In the genomic region with DNA sequence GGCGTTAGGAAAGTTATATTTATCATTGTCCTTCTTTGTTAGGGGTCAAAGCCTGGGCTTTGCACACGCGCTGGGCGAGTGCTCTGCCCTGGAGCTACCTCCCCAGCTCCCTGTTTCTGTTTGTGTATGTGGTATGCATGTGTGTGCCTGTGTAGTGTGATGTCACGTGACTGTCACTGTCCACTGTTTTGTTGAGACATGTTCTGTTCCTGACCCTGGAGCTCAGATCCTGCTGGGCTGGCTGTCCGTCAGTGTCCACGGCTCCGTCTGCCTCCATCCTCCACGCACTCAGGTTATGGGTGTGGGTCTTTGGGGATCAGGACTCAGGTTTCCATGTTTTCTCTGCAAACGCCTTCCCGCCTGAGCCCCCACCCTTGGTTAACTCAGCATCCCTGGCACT, we compare ENCODE assay signal across 8 mouse cellular contexts. TPM values are rescaled to one million over a fixed set of nuclear protein-coding genes. Genes with fewer than 3 reads are reported as not detected.
DNase-seq lines count a peak whose midpoint lies in the region; ATAC-seq and TF ChIP-seq lines count a peak whose summit lies in the region.
"Had no signal": no experiment of that assay in that cellular context is flagged by ENCODE, and none has a peak within 500 bp of the region (broad histone marks: within the 10 kb centered on the region; RNA-seq: fewer than 3 reads in every experiment).

No protein-coding gene starts in this region.

- TF ChIP-seq EP300 in liver, postnatal 0 days (IDR thresholded peaks at IDR 0.05; ENCODE audit: low read depth): no peak

- ATAC-seq in liver, postnatal 0 days: no peak
- ATAC-seq: intestine, embryonic 16.5 days had no signal

- H3K9ac ChIP-seq in liver, postnatal 0 days (replicated peaks): no peak overlapping the region

- no peak for DNase-seq in heart, embryonic 10.5 days (ENCODE audit: low spot score)
- DNase-seq in heart, adult 9 months (ENCODE audit: low spot score in 2 of 2): no peak
- no peak for DNase-seq in embryonic facial prominence, embryonic 10.5 days (ENCODE audit: low spot score)
- no peak for DNase-seq in liver, postnatal 0 days
- DNase-seq in right cerebral cortex, postnatal 10 days (ENCODE audit: low spot score in 2 of 2): no peak
- no peak for DNase-seq in urinary bladder, postnatal 10 days (ENCODE audit: low spot score)

- H3K4me3 ChIP-seq in heart, embryonic 10.5 days: 0 out of 2 replicates have a peak overlapping the region, but pooled peaks have one; percentile 87
- 0 out of 2 replicates have a peak overlapping the region, but pooled peaks have one; percentile 5 for H3K4me3 ChIP-seq in E14TG2a.4 (replicated peaks; ENCODE audit: low read length)
- peak overlapping the region; percentile 73; the same call in 1 of the 2 replicates for H3K4me3 ChIP-seq in embryonic facial prominence, embryonic 10.5 days
- H3K4me3 ChIP-seq in liver, postnatal 0 days (ENCODE audit: low read depth, low read length): 0 out of 2 replicates have a peak overlapping the region, but pooled peaks have one; percentile 95

- no peaks in the 10 kb centered on the region for H3K27me3 ChIP-seq in heart, embryonic 10.5 days (ENCODE audit: insufficient read depth, poor library complexity, severe bottlenecking)
- no peaks in the 10 kb centered on the region for H3K27me3 ChIP-seq in E14TG2a.4 (ENCODE audit: insufficient read depth, low read length)
- H3K27me3 ChIP-seq in embryonic facial prominence, embryonic 10.5 days (replicated peaks; ENCODE audit: low read depth, poor library complexity, severe bottlenecking): no peaks in the 10 kb centered on the region
- H3K27me3 ChIP-seq in liver, postnatal 0 days (ENCODE audit: insufficient read depth, low read length): no peaks in the 10 kb centered on the region

- whole genome bisulfite sequencing in heart, embryonic 10.5 days: 67% methylated on average over 11 of the region's 11 CpGs
- 69% methylated on average over 11 of the region's 11 CpGs for WGBS in embryonic facial prominence, embryonic 10.5 days
- 81% methylated on average over 11 of the region's 11 CpGs for WGBS in liver, postnatal 0 days (ENCODE audit: insufficient replicate concordance)

- H3K4me2 ChIP-seq in liver, postnatal 0 days (ENCODE audit: low read depth, low read length): peak overlapping the region; percentile 81

- H3K4me1 ChIP-seq in heart, embryonic 10.5 days: peaks cover 29% of the 10 kb centered on the region
- H3K4me1 ChIP-seq in E14TG2a.4 (replicated peaks; ENCODE audit: low read depth, low read length): peaks cover 52% of the 10 kb centered on the region
- H3K4me1 ChIP-seq in embryonic facial prominence, embryonic 10.5 days: peaks cover 24% of the 10 kb centered on the region
- peaks cover 42% of the 10 kb centered on the region for H3K4me1 ChIP-seq in liver, postnatal 0 days (ENCODE audit: insufficient read depth)

- no peak for TF ChIP-seq CTCF in E14TG2a.4 (conservative IDR thresholded peaks at IDR 0.05; ENCODE audit: low read length)
- no peak for TF ChIP-seq CTCF in liver, postnatal 0 days (IDR thresholded peaks at IDR 0.05; ENCODE audit: low read depth)

- H3K27ac ChIP-seq in heart, embryonic 10.5 days: peak overlapping the region; percentile 31; the same call in 1 of the 2 replicates
- H3K27ac ChIP-seq in embryonic facial prominence, embryonic 10.5 days (replicated peaks): peak overlapping the region; percentile 48; the same call in 1 of the 2 replicates
- no peak overlapping the region for H3K27ac ChIP-seq in liver, postnatal 0 days (ENCODE audit: low read depth)

- no peaks in the 10 kb centered on the region for H3K9me3 ChIP-seq in heart, embryonic 10.5 days
- H3K9me3 ChIP-seq in E14TG2a.4 (ENCODE audit: low read length): no peaks in the 10 kb centered on the region
- H3K9me3 ChIP-seq in embryonic facial prominence, embryonic 10.5 days: no peaks in the 10 kb centered on the region
- H3K9me3 ChIP-seq in liver, postnatal 0 days (ENCODE audit: low read length): no peaks in the 10 kb centered on the region

- H3K36me3 ChIP-seq in heart, embryonic 10.5 days: 0 out of 2 replicates have a peak, but pooled peaks cover 3% of the 10 kb centered on the region
- peaks cover 15% of the 10 kb centered on the region for H3K36me3 ChIP-seq in E14TG2a.4 (ENCODE audit: insufficient read depth, low read length)
- no peaks in the 10 kb centered on the region for H3K36me3 ChIP-seq in embryonic facial prominence, embryonic 10.5 days (replicated peaks)
- H3K36me3 ChIP-seq in liver, postnatal 0 days (replicated peaks; ENCODE audit: insufficient read depth, low read length): peaks cover 3% of the 10 kb centered on the region

RNA-seq across cellular contexts. Expression of a gene that starts 2.0 kb away (rescaled TPM):
- polyA plus RNA-seq in heart, embryonic 10.5 days (2016; fragmentation: Nextera tagmentation; extraction: Ambion mirVana): 15.9 and 18.9 TPM in 2 replicates
- 21.0 and 21.6 TPM in 2 replicates for polyA plus RNA-seq in embryonic facial prominence, embryonic 10.5 days (2016; fragmentation: Nextera tagmentation; extraction: Ambion mirVana)
- polyA plus RNA-seq in liver, postnatal 0 days (2015; fragmentation: Nextera tagmentation; extraction: Ambion mirVana): 5.0 and 5.8 TPM in 2 replicates

RNA-seq across cellular contexts. Expression of a gene that starts 2.2 kb away (rescaled TPM):
- 22.4 and 24.7 TPM in 2 replicates for polyA plus RNA-seq in heart, embryonic 10.5 days (2016; fragmentation: Nextera tagmentation; extraction: Ambion mirVana)
- polyA plus RNA-seq in embryonic facial prominence, embryonic 10.5 days (2016; fragmentation: Nextera tagmentation; extraction: Ambion mirVana): 25.1 and 28.1 TPM in 2 replicates
- polyA plus RNA-seq in liver, postnatal 0 days (2015; fragmentation: Nextera tagmentation; extraction: Ambion mirVana): 16.3 and 17.6 TPM in 2 replicates

RNA-seq across cellular contexts. Expression of a gene that starts 30.4 kb away (rescaled TPM):
- 11.4 and 16.1 TPM in 2 replicates for polyA plus RNA-seq in heart, embryonic 10.5 days (2016; fragmentation: Nextera tagmentation; extraction: Ambion mirVana)
- 20.7 and 21.5 TPM in 2 replicates for polyA plus RNA-seq in embryonic facial prominence, embryonic 10.5 days (2016; fragmentation: Nextera tagmentation; extraction: Ambion mirVana)
- polyA plus RNA-seq in liver, postnatal 0 days (2015; fragmentation: Nextera tagmentation; extraction: Ambion mirVana): 5.0 and 5.1 TPM in 2 replicates

Comparison
In these comparisons a context has a peak if more than half of its experiments do, and no peak if none do; other contexts are left out.
1. H3K4me3 ChIP-seq: peak in every context shown above with its lines; median percentile 95 in liver, postnatal 0 days; 87 in heart, embryonic 10.5 days; 73 in embryonic facial prominence, embryonic 10.5 days; 5 in E14TG2a.4.